Mouse (Mus musculus) neural tube, embryonic 12.5 days (tissue): ENCODE measurements at regions not wholly inside any gene's neighbourhood (a gene's known extent, or its start where the extent isn't known, plus 50 kb on each side); places are given as distances from the start of the nearest gene placed in this dataset.

ENCODE experiments used
- ATAC-seq: fragments of 200-750 bp; cut with Nextera tagmentation; 2 replicates; pipeline ENCODE4 v1.8.0; 2017; ENCODE audit warnings: low read depth, mild to moderate bottlenecking, moderate TSS enrichment, moderate library complexity; ENCODE audit not compliant: low FRiP score
- H3K27ac ChIP-seq: fragments of 300-500 bp; sonication (generic); 2 replicates; pipeline ENCODE4 v1.5.1; 2016
- H3K27me3 ChIP-seq: fragments of 300-500 bp; sonication (generic); replicated peaks from 2 replicates; pipeline ENCODE4 v1.6.1; 2016; ENCODE audit warnings: mild to moderate bottlenecking
- H3K36me3 ChIP-seq: fragments of 300-500 bp; sonication (generic); 2 replicates; pipeline ENCODE4 v1.6.1; 2016; ENCODE audit warnings: mild to moderate bottlenecking
- H3K4me1 ChIP-seq: fragments of 300-500 bp; sonication (generic); 2 replicates; pipeline ENCODE4 v1.6.1; 2016
- H3K4me2 ChIP-seq: fragments of 300-500 bp; sonication (generic); replicated peaks from 2 replicates; pipeline ENCODE4 v1.6.1; 2016; ENCODE audit warnings: mild to moderate bottlenecking
- H3K4me3 ChIP-seq: fragments of 300-500 bp; sonication (generic); 2 replicates; pipeline ENCODE4 v1.5.1; 2016
- H3K9ac ChIP-seq: fragments of 300-500 bp; sonication (generic); 2 replicates; pipeline ENCODE4 v1.6.1; 2016; ENCODE audit warnings: mild to moderate bottlenecking
- H3K9me3 ChIP-seq: fragments of 300-500 bp; sonication (generic); 2 replicates; pipeline ENCODE4 v1.6.1; 2016; ENCODE audit warnings: mild to moderate bottlenecking
- WGBS: fragments of 180-500 bp; shearing (Covaris S2); methylation state at CpG from one replicate; pipeline ENCODE4 v1.1.7; 2016; 5-methylcytosine and 5-hydroxymethylcytosine counted together

GRCm38 (mm10) chr11:23201701-23202449, 54.0 kb upstream of the Xpo1 start:
- H3K27ac ChIP-seq: no peak overlapping the region
- no peak overlapping the region for H3K9ac ChIP-seq
- ATAC-seq: no peak

GRCm38 (mm10) chr11:23203566-23203965, 52.3 kb upstream of the Xpo1 start:
- no peak overlapping the region for H3K4me2 ChIP-seq
- H3K36me3 ChIP-seq: no peaks in the 10 kb centered on the region
- H3K4me1 ChIP-seq: no peaks in the 10 kb centered on the region
- ATAC-seq: no peak
- 94% methylated on average over 14 of the region's 14 CpGs for WGBS
- H3K9ac ChIP-seq: no peak overlapping the region
- no peak overlapping the region for H3K4me3 ChIP-seq
- no peak overlapping the region for H3K27ac ChIP-seq
- no peaks in the 10 kb centered on the region for H3K9me3 ChIP-seq
- H3K27me3 ChIP-seq: no peaks in the 10 kb centered on the region

More at GRCm38 (mm10) chr11:23201701-23202449, 54.0 kb upstream of the Xpo1 start:
- H3K4me1 ChIP-seq: no peaks in the 10 kb centered on the region
- no peaks in the 10 kb centered on the region for H3K27me3 ChIP-seq
- 90% methylated on average over 9 of the region's 9 CpGs for WGBS
- H3K36me3 ChIP-seq: no peaks in the 10 kb centered on the region
- H3K4me3 ChIP-seq: no peak overlapping the region
- H3K4me2 ChIP-seq: no peak overlapping the region
- H3K9me3 ChIP-seq: no peaks in the 10 kb centered on the region

GRCm38 (mm10) chr11:23204041-23204440, 51.8 kb upstream of the Xpo1 start:
- Histone ChIP-seq H3K27ac (no peak overlapping the region), H3K4me3 (no peak overlapping the region), H3K4me1 (no peaks in the 10 kb centered on the region), H3K27me3 (no peaks in the 10 kb centered on the region), H3K4me2 (no peak overlapping the region), H3K36me3 (no peaks in the 10 kb centered on the region), H3K9me3 (no peaks in the 10 kb centered on the region), H3K9ac (no peak overlapping the region)
- ATAC-seq: no peak
- WGBS: 77% methylated on average over 12 of the region's 12 CpGs
